Mouse (Mus musculus) midbrain, postnatal 0 days (tissue): Measurements from ENCODE around the gene Eea1. TPM values are rescaled to one million over a fixed set of nuclear protein-coding genes. Genes with fewer than 3 reads are reported as not detected.

Source experiments
- ATAC-seq: fragments of 200-750 bp; cut with Nextera tagmentation; 2 replicates; pipeline ENCODE4 v1.8.0; 2017; ENCODE audit warnings: moderate number of reproducible peaks, mild to moderate bottlenecking, moderate TSS enrichment, moderate library complexity; ENCODE audit not compliant: low FRiP score
- DNase-seq: peaks from one replicate; pipeline ENCODE4 v3.0.0-alpha.2; 2015; ENCODE audit warnings: low spot score
- H3K27ac ChIP-seq: fragments of 300-500 bp; sonication (generic); 2 replicates; pipeline ENCODE4 v1.5.1; 2014; ENCODE audit warnings: low read depth, mild to moderate bottlenecking, low read length, mixed read lengths
- H3K27me3 ChIP-seq: fragments of 300-500 bp; sonication (generic); 2 replicates; pipeline ENCODE4 v1.6.1; 2014; ENCODE audit warnings: low read length, control low read depth, mixed read lengths; ENCODE audit not compliant: insufficient read depth
- H3K36me3 ChIP-seq: fragments of 300-500 bp; sonication (generic); 2 replicates; pipeline ENCODE4 v1.6.1; 2014; ENCODE audit warnings: low read length, control low read depth, mixed read lengths; ENCODE audit not compliant: insufficient read depth
- H3K4me1 ChIP-seq: fragments of 300-500 bp; sonication (generic); 2 replicates; pipeline ENCODE4 v1.6.1; 2014; ENCODE audit warnings: mild to moderate bottlenecking, control low read depth, antibody characterized with exemption, low read length, mixed read lengths; ENCODE audit not compliant: insufficient read depth
- H3K4me2 ChIP-seq: fragments of 300-500 bp; sonication (generic); 2 replicates; pipeline ENCODE4 v1.6.1; 2014; ENCODE audit warnings: low read depth, mild to moderate bottlenecking, low read length, mixed read lengths; ENCODE audit not compliant: poor library complexity, severe bottlenecking
- H3K4me3 ChIP-seq: fragments of 300-500 bp; sonication (generic); 2 replicates; pipeline ENCODE4 v1.5.1; 2014; ENCODE audit warnings: low read depth, mild to moderate bottlenecking, low read length, moderate library complexity
- H3K9ac ChIP-seq: fragments of 300-500 bp; sonication (generic); replicated peaks from 2 replicates; pipeline ENCODE4 v1.6.1; 2014; ENCODE audit warnings: mild to moderate bottlenecking, low read length, moderate library complexity, mixed read lengths; ENCODE audit not compliant: poor library complexity, severe bottlenecking
- H3K9me3 ChIP-seq: fragments of 300-500 bp; sonication (generic); 2 replicates; pipeline ENCODE4 v1.6.1; 2016; ENCODE audit warnings: low read length, control low read depth
- CTCF ChIP-seq: IDR thresholded peaks from 2 replicates; pipeline ENCODE4 v1.5.1; 2016; ENCODE audit warnings: antibody characterized with exemption, mild to moderate bottlenecking
- WGBS: fragments of 180-500 bp; shearing (Covaris S2); extraction: QIAGEN DNeasy Blood & Tissue Kit; methylation state at CpG from one replicate; pipeline ENCODE4 v1.1.7; 2014; 5-methylcytosine and 5-hydroxymethylcytosine counted together
- polyA plus RNA-seq: library from polyadenylated mRNA; unstranded; fragments of >200 nt; fragmentation: Nextera tagmentation; extraction: Ambion mirVana; gene quantifications from 2 replicates; pipeline ENCODE4 v1.2.1, GENCODE M21; 2015
- total RNA-seq: library from RNA; depleted of rRNA; stranded (reverse); fragments of >200 nt; gene quantifications from 2 replicates; pipeline ENCODE4 v1.2.3, GENCODE M21; 2014

Gene Eea1
- total and polyA plus RNA-seq, 2 experiments from 2014 or later: 17.5 to 29.1 TPM

DNA sequence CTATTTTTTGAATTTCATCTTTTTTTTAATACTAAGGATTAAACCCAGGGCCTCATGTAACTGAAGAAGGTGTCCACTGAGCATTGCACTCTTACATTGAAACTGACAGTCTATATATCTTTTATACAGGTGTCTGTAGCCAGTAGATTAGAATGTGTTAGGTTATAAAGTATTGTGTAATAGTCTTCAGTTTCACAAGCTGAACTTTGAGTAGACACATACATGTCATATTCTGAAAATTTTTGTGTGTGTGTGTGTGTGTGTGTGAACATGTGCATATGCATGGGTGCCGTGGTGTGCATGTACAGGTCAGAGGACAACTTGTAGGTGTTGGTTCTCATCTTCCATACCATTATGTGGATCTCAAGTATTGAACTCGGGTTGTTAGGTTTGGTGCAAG is 16.2 kb downstream of the Eea1 start:
- TF ChIP-seq CTCF: no peak
- Histone ChIP-seq H3K27me3 (no peaks in the 10 kb centered on the region), H3K4me2 (no peak overlapping the region), H3K4me1 (no peaks in the 10 kb centered on the region), H3K4me3 (no peak overlapping the region), H3K9me3 (no peaks in the 10 kb centered on the region), H3K36me3 (no peaks in the 10 kb centered on the region), H3K27ac (no peak overlapping the region), H3K9ac (no peak overlapping the region)
- WGBS: 96% methylated on average over 2 of the region's 2 CpGs
- DNase-seq (no peak), ATAC-seq (no peak)

DNA sequence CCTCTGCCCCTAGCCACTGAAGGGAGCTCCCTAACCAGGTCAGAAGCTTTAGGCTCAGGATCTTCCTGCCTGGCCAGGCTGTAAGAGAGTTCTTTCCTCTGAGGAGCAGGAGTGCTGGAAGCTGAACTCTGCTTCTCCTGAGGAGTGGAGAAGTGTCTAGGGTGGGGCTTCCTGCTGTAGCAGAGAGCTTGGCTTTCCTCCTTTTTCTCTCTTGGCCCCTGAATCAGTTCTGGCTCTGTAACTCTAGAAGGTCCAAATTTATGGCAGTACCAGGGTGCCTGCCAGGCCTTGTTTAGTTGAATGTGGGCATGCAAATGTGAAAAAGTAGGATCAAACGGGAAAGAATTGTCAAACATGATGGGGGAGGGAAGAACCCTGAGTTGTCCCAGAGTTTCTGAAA is 17.1 kb downstream of the Eea1 start:
- DNase-seq (no peak), ATAC-seq (no peak)
- Histone ChIP-seq H3K9ac (no peak overlapping the region), H3K27ac (no peak overlapping the region), H3K4me2 (no peak overlapping the region), H3K9me3 (no peaks in the 10 kb centered on the region), H3K27me3 (no peaks in the 10 kb centered on the region), H3K36me3 (no peaks in the 10 kb centered on the region), H3K4me1 (no peaks in the 10 kb centered on the region), H3K4me3 (no peak overlapping the region)
- WGBS: 44% methylated on average over 1 of the region's 1 CpGs
- no peak for TF ChIP-seq CTCF

DNA sequence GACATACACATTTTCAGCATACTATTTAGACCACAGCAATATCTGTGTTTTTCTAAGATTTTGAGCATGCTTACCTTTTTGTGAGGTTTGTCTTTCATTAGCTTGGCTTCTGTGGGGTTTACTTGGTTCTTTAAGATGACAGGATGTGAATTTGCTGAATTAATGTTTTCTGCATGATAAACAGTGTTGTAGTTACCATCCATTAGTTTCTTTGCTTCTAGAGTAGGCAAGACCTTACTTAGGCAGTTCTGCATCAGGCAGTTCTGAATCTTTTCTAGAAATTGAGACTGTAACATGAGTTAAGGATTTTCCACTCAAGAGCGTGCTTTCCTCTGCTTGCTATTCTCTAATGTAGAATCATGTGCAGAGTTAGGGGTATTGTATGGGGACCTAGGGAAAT is 24.2 kb downstream of the Eea1 start:
- TF ChIP-seq CTCF: no peak
- whole genome bisulfite sequencing: 86% methylated on average over 1 of the region's 1 CpGs
- no peaks in the 10 kb centered on the region for H3K27me3 ChIP-seq
- no peak overlapping the region for H3K27ac ChIP-seq
- ATAC-seq (no peak), DNase-seq (no peak)
- no peak overlapping the region for H3K4me3 ChIP-seq
- no peaks in the 10 kb centered on the region for H3K36me3 ChIP-seq
- H3K4me1 ChIP-seq: no peaks in the 10 kb centered on the region
- no peak overlapping the region for H3K9ac ChIP-seq
- no peak overlapping the region for H3K4me2 ChIP-seq
- H3K9me3 ChIP-seq: no peaks in the 10 kb centered on the region

DNA sequence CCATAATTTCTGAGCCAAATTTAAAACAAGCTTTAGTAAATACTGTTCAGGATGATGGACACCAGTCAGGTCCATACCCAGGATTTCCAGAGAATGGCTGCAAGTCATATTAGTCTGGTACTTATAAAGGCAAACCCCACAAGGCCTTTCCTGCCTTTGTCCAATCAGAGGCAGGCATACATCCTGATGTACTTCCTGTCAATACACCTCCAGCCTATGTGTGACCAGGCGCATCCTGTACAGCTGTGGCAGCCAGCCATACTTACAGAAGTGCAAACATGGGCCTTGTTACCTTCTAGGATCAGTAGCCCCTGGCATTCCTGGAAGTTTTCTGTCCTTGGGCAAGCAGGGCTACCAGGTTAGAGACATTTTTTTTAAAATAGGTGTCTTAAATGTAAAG is 29.2 kb downstream of the Eea1 start:
- no peak overlapping the region for H3K9ac ChIP-seq
- ATAC-seq (no peak), DNase-seq (no peak)
- no peaks in the 10 kb centered on the region for H3K27me3 ChIP-seq
- 96% methylated on average over 1 of the region's 1 CpGs for WGBS
- TF ChIP-seq CTCF: no peak
- no peaks in the 10 kb centered on the region for H3K36me3 ChIP-seq
- H3K27ac ChIP-seq: no peak overlapping the region
- no peaks in the 10 kb centered on the region for H3K9me3 ChIP-seq
- no peaks in the 10 kb centered on the region for H3K4me1 ChIP-seq
- H3K4me2 ChIP-seq: no peak overlapping the region
- no peak overlapping the region for H3K4me3 ChIP-seq

DNA sequence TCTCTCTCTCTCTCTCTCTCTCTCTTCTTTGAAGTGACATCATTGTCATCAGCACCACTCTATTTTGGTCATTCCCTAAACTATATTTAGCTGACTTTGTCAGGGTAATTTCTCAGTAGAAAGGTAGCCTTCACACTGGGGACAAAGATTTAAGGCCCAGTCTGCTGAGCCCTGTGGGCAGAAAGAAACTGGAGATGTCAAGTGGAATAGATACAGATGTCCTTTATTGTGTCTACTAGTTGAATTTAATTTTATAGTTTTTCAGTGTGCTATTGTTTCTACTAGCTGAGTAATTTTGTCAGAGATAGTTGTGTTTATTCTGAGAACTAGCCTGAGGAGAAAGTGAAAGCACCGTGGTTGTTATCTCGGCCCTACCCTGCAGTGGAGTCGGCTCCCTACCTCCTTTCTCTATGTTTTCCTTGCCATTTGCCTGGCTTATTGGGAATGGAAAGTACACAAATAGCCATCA is 30.3 kb downstream of the Eea1 start:
- Histone ChIP-seq H3K4me3 (no peak overlapping the region), H3K4me1 (no peaks in the 10 kb centered on the region), H3K27ac (no peak overlapping the region), H3K4me2 (no peak overlapping the region), H3K36me3 (no peaks in the 10 kb centered on the region), H3K27me3 (no peaks in the 10 kb centered on the region), H3K9ac (no peak overlapping the region), H3K9me3 (no peaks in the 10 kb centered on the region)
- no peak for ATAC-seq
- TF ChIP-seq CTCF: no peak
- DNase-seq: no peak
- WGBS: 76% methylated on average over 3 of the region's 3 CpGs

DNA sequence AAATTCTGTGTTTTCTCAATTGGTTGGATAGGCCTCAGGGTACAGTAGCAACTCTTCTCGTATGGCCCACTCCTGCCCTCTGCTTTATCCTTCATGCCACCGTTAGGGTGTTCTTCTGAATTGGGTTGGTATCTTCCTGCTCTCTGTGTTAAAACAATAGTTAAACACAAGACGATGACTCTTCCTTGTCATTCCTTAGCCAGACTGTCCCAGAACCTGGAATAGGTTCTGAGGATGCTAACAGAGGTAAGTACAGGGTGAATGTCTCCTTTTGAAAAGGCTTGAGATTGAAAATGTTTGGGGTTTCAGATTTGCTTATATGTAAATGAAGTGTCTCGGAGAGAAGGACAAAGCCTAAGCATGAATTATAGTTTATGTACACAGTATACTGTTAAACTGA is 30.9 kb downstream of the Eea1 start:
- no peaks in the 10 kb centered on the region for H3K36me3 ChIP-seq
- no peak overlapping the region for H3K4me3 ChIP-seq
- TF ChIP-seq CTCF: no peak
- no peak overlapping the region for H3K4me2 ChIP-seq
- H3K9me3 ChIP-seq: no peaks in the 10 kb centered on the region
- no peaks in the 10 kb centered on the region for H3K27me3 ChIP-seq
- H3K4me1 ChIP-seq: no peaks in the 10 kb centered on the region
- no peak for ATAC-seq
- no peak overlapping the region for H3K27ac ChIP-seq
- 89% methylated on average over 4 of the region's 4 CpGs for WGBS
- no peak overlapping the region for H3K9ac ChIP-seq
- no peak for DNase-seq
